Mouse (Mus musculus) inflammation-experienced regulatory T-cells, adult 16 weeks (primary cell): ENCODE results near the gene Snn. TPM values are rescaled to one million over a fixed set of nuclear protein-coding genes. Genes with fewer than 3 reads are reported as not detected.

Experiments
- polyA plus RNA-seq: library from polyadenylated mRNA; unstranded; fragments of 100-300 nt; shearing (Covaris generic); gene quantifications from one replicate; pipeline ENCODE4 v1.2.1, GENCODE M21; 2017

Snn gene
- 2.3 TPM for polyA plus RNA-seq

DNA sequence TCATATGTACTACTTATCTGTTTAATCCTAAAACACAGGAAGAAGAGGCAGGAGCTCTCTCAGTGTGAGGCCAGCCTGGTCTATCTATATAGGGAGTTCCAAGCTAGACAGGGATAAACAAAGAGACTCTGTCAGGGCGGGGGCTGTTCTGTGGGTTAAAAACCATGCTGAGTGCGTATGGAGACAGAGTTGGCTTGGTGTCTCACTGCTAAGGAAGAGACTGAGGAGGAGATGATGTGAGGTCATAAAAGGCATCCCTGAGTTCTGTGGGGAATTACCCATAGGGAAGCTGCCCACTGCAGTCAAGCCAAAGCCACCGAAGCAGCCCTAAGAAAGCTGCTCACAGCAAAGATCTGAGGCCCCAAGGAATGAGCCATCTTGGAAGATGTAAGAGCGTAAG, at the start of gene Snn:
Gene Snn, plus strand, starts transcription at position 301 of the 400 bp plus-strand sequence.

DNA sequence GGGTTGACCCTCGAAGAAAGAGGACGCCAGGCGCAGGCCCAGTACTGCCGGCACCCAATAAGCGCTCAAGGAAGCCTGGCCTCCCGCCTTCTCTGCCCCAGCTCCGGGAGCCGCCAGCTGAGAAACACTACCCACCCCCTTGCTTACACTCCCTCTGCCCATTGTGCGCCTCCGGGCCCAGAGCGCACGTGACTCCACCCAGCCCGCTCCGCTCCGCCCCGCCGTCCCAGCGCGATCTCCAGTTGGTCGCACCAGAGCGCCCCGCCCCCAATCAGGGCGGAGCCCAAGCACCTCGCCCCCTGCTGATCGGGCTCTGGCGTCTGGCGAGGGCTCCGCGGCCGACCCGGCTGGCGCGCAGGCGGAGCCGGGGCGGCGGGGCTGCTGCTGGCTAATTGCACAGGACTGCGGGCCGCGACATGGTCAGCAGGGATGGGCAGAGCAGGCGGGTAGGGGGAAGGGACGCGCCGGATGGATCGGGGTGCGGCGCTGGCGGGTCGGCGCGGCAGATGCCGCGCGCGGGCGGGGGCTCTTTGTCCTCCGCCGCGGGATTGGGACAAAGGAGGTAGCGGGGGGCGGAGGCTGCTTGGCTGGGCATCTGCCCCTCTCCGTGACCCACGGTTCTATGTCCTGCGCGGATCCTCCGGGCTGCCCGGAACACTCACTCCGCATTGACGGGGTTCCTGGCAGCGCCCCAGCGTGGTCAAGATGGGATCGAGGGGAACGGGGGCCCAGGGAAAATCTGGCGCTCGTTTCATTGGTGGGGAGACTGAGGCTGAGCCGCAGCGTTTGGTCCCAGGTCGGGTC, 5.5 kb downstream of the Snn start, which contains the start of gene Litaf:
Gene Litaf, minus strand, starts transcription at position 129 of the 804 bp plus-strand sequence.

Other genes with a start within 250 kb of the Snn start
- not detected for gene Gm11172, start 248.0 kb upstream of the Snn start, polyA plus RNA-seq
- gene Rmi2, start 225.9 kb upstream of the Snn start, polyA plus RNA-seq, result 0.45 TPM
- 33.7 TPM for gene Litaf, start 5.2 kb downstream of the Snn start, polyA plus RNA-seq
- 12.4 TPM for gene Txndc11, start 73.7 kb downstream of the Snn start, polyA plus RNA-seq
- gene Zc3h7a, start 115.4 kb downstream of the Snn start, polyA plus RNA-seq, result 443 TPM
- gene Rsl1d1, start 142.4 kb downstream of the Snn start, polyA plus RNA-seq, result 175 TPM
- 23.8 TPM for gene Gspt1, start 193.4 kb downstream of the Snn start, polyA plus RNA-seq